Comparison of ENCODE assay signal across 11 mouse cellular contexts in the genomic region with DNA sequence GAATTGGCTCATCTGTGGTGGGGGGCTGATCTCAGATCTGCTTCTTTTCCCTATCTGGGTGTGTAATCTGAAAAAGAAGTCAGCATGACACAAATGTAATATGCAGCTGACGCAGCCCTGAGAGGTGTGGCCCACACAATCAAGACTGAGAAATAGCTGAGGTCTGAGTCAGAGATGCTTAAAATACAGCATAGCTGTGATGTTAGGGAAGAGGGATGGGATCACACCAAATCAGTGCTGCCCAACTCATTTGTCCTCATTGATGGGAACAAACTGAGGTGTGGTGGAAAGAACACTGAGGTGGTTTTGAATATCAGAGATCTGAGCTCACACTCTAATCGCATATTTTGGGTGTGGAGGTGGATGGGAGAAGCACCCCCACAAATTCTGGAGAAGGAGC. TPM values are rescaled to one million over a fixed set of nuclear protein-coding genes. Genes with fewer than 3 reads are reported as not detected.
DNase-seq lines count a peak whose midpoint lies in the region.
"Had no signal": no experiment of that assay in that cellular context is flagged by ENCODE, and none has a peak within 500 bp of the region (broad histone marks: within the 10 kb centered on the region; RNA-seq: fewer than 3 reads in every experiment).

No protein-coding gene starts in this region.

- DNase-seq in left cerebral cortex, adult 18-20 months (ENCODE audit: low spot score in 2 of 2) = peak; percentile 22 to 31
- DNase-seq in left cerebral cortex, postnatal 4 days = no peak
- DNase-seq in 3T3-L1 (ENCODE audit: low read depth, low spot score) (peak; percentile 75), NIH3T3 (ENCODE audit: low read depth) (peak; percentile 67)
- peak; percentile 39 to 45 for DNase-seq in right cerebral cortex, postnatal 36 days (ENCODE audit: low spot score in 2 of 2)
- DNase-seq in B cell, adult 2 months = no peak
- no peak for DNase-seq in kidney, postnatal 4 days
- DNase-seq: adrenal gland, postnatal 10 days; cerebellum, adult 8-10 months; layer of hippocampus, postnatal 36 days had no signal

- intact Hi-C loops in left cerebral cortex, postnatal 4 days (cut with DNase I) = no loop called here

RNA-seq across cellular contexts. Expression of gene Prss23, which starts 14.0 kb away (rescaled TPM):
- 10 to 100 TPM; 17.0 to 19.4 TPM for total RNA-seq in left cerebral cortex, adult 18-20 months (2021)
- total RNA-seq in left cerebral cortex, postnatal 4 days (2021) = 1 to 10 TPM; 4.0 to 5.1 TPM
- total RNA-seq: megakaryocyte-erythroid progenitor cell, adult 5-6 weeks had no signal

Comparison
In these comparisons a context has a peak if more than half of its experiments do, and no peak if none do; other contexts are left out.
1. DNase-seq: peak in left cerebral cortex, adult 18-20 months (2 of 2), 3T3-L1 (single experiment), NIH3T3 (single experiment) and right cerebral cortex, postnatal 36 days (2 of 2); none in left cerebral cortex, postnatal 4 days (single experiment), B cell, adult 2 months (0 of 2) and kidney, postnatal 4 days (0 of 2).